Comparison of ENCODE assay signal across 9 mouse cellular contexts in the genomic region with DNA sequence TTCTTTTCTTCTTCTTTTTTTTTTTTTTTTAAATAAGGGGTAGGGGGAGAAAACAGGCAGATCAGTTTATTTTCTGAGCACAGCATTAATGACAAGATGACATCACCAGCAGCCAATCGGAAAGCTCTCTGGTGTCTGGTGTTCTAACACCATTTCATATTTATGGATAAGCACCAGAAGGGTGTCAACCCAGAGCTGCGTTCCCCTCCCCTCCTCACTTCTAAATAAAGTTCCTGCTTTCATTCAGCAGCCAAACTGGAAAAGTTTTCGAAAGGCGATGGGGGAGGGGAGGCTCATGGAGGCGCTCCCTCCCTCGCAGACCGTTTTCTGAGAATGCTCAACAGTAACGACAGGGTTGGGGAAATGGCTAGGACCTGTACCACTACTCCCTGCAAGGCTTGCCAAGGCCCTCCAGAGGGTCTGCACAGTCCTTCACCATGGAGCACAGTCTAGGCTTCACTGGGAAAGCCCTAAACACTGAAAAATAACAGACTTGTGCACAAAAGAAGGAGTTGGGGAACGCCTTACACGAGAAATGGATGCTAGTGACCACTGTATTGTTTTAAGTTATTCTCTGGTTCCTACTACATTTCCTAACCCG.
DNase-seq lines count a peak whose midpoint lies in the region; ATAC-seq lines count a peak whose summit lies in the region.
"Had no signal": no experiment of that assay in that cellular context is flagged by ENCODE, and none has a peak within 500 bp of the region (broad histone marks: within the 10 kb centered on the region; RNA-seq: fewer than 3 reads in every experiment).

No protein-coding gene starts in this region.

- intact Hi-C loops in heart, postnatal 36 days (cut with DNase I), result loop anchor here (1.0 to 5.0 kb wide), 2 partner anchors 162 to 233 kb away; a partner anchor contains a TSS

- no peaks in the 10 kb centered on the region for H3K36me3 ChIP-seq in liver, embryonic 11.5 days (ENCODE audit: control insufficient read depth, insufficient read depth, low read length)
- H3K36me3 ChIP-seq in forebrain, embryonic 14.5 days (ENCODE audit: control insufficient read depth, insufficient read depth, low read length), result no peaks in the 10 kb centered on the region
- H3K36me3 ChIP-seq in limb, embryonic 12.5 days, result no peaks in the 10 kb centered on the region

- peaks cover 8% of the 10 kb centered on the region for H3K4me1 ChIP-seq in liver, embryonic 11.5 days (replicated peaks; ENCODE audit: control insufficient read depth, insufficient read depth, low read length)
- peaks cover 57% of the 10 kb centered on the region for H3K4me1 ChIP-seq in forebrain, embryonic 14.5 days (ENCODE audit: control insufficient read depth, insufficient read depth, low read length)
- H3K4me1 ChIP-seq in limb, embryonic 12.5 days (replicated peaks), result peaks cover 54% of the 10 kb centered on the region

- no peak overlapping the region for H3K4me2 ChIP-seq in liver, embryonic 11.5 days
- H3K4me2 ChIP-seq in forebrain, embryonic 14.5 days (ENCODE audit: low read length), result peak overlapping the region; percentile 38
- no peak overlapping the region for H3K4me2 ChIP-seq in limb, embryonic 12.5 days

- no peak overlapping the region for H3K27ac ChIP-seq in liver, embryonic 11.5 days (ENCODE audit: low read depth, low read length)
- peak overlapping the region; percentile 61 for H3K27ac ChIP-seq in forebrain, embryonic 14.5 days (ENCODE audit: low read depth, low read length)
- H3K27ac ChIP-seq in limb, embryonic 12.5 days, result peak overlapping the region; percentile 54; the same call in 1 of the 2 replicates

- ATAC-seq in liver, embryonic 11.5 days (replicated peaks; ENCODE audit: low FRiP score), result no peak
- peak; percentile 65 for ATAC-seq in forebrain, embryonic 14.5 days
- ATAC-seq in limb, embryonic 12.5 days (ENCODE audit: insufficient number of reproducible peaks, insufficient read depth, low FRiP score, low TSS enrichment, low read depth), result no peak
- ATAC-seq: Patski had no signal

- DNase-seq in liver, result peak; percentile 7
- no peak for DNase-seq in liver, embryonic 11.5 days (ENCODE audit: low spot score)
- peak; percentile 92 for DNase-seq in forebrain, embryonic 14.5 days (ENCODE audit: low spot score)
- peak; percentile 14 to 17 for DNase-seq in heart, postnatal 36 days
- DNase-seq in right cerebral cortex, postnatal 36 days (ENCODE audit: low spot score in 2 of 2), result peak; percentile 52 to 80
- no peak for DNase-seq in urinary bladder, postnatal 4 days (ENCODE audit: low spot score in 2 of 2)
- no peak for DNase-seq in spleen, postnatal 4 days (ENCODE audit: low spot score in 2 of 2)

- no peak overlapping the region for H3K9ac ChIP-seq in liver, embryonic 11.5 days (ENCODE audit: low read depth, low read length)
- peak overlapping the region; percentile 14; the same call in 1 of the 2 replicates for H3K9ac ChIP-seq in forebrain, embryonic 14.5 days (ENCODE audit: low read length)
- H3K9ac ChIP-seq in limb, embryonic 12.5 days (replicated peaks), result no peak overlapping the region

- no peak overlapping the region for H3K4me3 ChIP-seq in liver, embryonic 11.5 days (ENCODE audit: low read depth, low read length)
- no peak overlapping the region for H3K4me3 ChIP-seq in forebrain, embryonic 14.5 days (ENCODE audit: low read depth, low read length)
- H3K4me3 ChIP-seq in limb, embryonic 12.5 days (replicated peaks), result no peak overlapping the region

- H3K9me3 ChIP-seq in liver, embryonic 11.5 days (ENCODE audit: control insufficient read depth, low read length), result no peaks in the 10 kb centered on the region
- no peaks in the 10 kb centered on the region for H3K9me3 ChIP-seq in forebrain, embryonic 14.5 days (replicated peaks; ENCODE audit: control insufficient read depth, low read length)
- no peaks in the 10 kb centered on the region for H3K9me3 ChIP-seq in limb, embryonic 12.5 days

- H3K27me3 ChIP-seq in liver, embryonic 11.5 days (replicated peaks; ENCODE audit: control insufficient read depth, insufficient read depth, low read length), result no peaks in the 10 kb centered on the region
- no peaks in the 10 kb centered on the region for H3K27me3 ChIP-seq in forebrain, embryonic 14.5 days (replicated peaks; ENCODE audit: control insufficient read depth, insufficient read depth, low read length)
- no peaks in the 10 kb centered on the region for H3K27me3 ChIP-seq in limb, embryonic 12.5 days
- H3K27me3 ChIP-seq: Patski had no signal

- WGBS in liver, embryonic 11.5 days, result 42% methylated on average over 11 of the region's 11 CpGs
- WGBS in forebrain, embryonic 14.5 days, result 21% methylated on average over 11 of the region's 11 CpGs
- WGBS in limb, embryonic 12.5 days, result 39% methylated on average over 11 of the region's 11 CpGs

Comparison
In these comparisons a context has a peak if more than half of its experiments do, and no peak if none do; other contexts are left out.
1. DNase-seq: peak in liver (single experiment), forebrain, embryonic 14.5 days (single experiment), heart, postnatal 36 days (2 of 2) and right cerebral cortex, postnatal 36 days (2 of 2); none in liver, embryonic 11.5 days (single experiment), urinary bladder, postnatal 4 days (0 of 2) and spleen, postnatal 4 days (0 of 2).